Mouse (Mus musculus): Measurements from ENCODE around the gene Gngt1.

- TF ChIP-seq GATA1 (IDR thresholded peaks at IDR 0.05; ENCODE audit: low read length) (no peak), TAL1 (IDR thresholded peaks at IDR 0.05; ENCODE audit: low read length) (no peak)
Observed at GRCm38 (mm10) chr6:3973679-3974078, 19.9 kb upstream of the Gngt1 start.

Measured in erythroblast, embryonic 14.5 days (primary cell).